Mouse (Mus musculus) urinary bladder, postnatal 14 days (tissue): Measurements from ENCODE around the gene Ngb.

ENCODE experiments used
- DNase-seq: peaks from one replicate; pipeline ENCODE4 v3.0.0; 2021; ENCODE audit warnings: low spot score

The Ngb gene

GRCm38 (mm10) chr12:87091916-87092315 is 10.4 kb downstream of the Ngb start:
- no peak for DNase-seq

GRCm38 (mm10) chr12:87089701-87090100 is 12.6 kb downstream of the Ngb start:
- DNase-seq: no peak

GRCm38 (mm10) chr12:87089255-87089654 is 13.1 kb downstream of the Ngb start:
- DNase-seq: no peak

- DNase-seq: no peak
Observed at GRCm38 (mm10) chr12:87088331-87088730, 14.0 kb downstream of the Ngb start.

DNA sequence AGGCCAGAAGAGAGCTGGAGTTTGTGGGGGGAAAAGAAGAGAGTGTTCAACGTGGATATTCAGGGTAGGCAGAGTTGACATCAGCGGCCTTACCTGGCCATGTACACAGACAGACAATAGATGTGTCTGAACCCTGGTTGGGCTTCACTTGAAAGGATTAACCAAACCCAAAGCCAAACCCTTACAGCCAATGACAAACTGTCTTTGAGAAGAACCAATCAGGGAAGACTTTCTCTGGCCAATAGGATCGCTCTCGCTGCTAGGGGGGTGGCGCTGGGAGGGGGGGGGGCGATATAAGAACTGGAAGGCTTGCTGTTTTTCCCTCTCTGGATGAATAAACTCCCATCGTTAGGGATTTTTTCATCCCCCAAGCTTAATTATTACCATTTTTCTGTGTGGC is 15.1 kb downstream of the Ngb start:
- no peak for DNase-seq

- no peak for DNase-seq
Observed at GRCm38 (mm10) chr12:87082797-87083196, 19.5 kb downstream of the Ngb start.

DNA sequence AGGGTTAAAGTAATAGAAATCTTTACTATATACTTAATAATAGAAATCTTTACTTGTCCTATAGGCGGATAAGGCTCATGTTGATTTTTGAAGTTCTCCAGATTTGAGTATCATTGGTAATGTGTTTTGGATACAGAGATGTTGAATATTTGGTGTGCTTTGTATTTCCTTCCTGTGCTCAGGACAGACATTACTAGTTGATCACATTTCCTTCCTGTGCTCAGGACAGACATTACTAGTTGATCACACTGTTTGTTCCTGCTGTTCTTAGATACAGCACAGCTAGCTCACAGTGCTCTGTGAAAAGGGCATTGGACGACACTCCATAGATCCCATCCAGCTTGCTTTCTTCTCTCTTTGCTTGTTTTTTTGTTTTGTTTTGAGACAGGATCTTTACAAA is 25.7 kb downstream of the Ngb start:
- no peak for DNase-seq

GRCm38 (mm10) chr12:87070520-87070919 is 31.8 kb downstream of the Ngb start:
- DNase-seq: no peak

DNA sequence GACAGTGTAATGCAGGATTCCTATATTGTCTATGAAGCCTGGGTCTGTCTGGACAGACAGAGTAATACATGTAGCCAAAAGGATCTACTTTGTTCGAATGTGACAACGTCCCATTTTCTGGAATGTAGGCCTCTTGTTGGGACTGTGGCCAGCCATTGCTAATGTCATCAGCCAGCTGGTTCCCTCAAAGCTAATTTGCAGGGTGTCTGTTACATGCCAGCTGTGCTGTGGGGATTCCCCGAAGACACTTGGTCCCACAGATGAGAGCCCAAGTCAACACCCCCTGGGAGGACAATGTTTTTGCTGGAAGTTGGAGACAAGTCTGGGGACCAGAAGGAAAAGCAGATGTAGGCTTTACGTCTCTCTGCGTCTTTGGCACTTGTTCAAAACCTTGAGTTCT is 35.9 kb downstream of the Ngb start:
- no peak for DNase-seq

DNA sequence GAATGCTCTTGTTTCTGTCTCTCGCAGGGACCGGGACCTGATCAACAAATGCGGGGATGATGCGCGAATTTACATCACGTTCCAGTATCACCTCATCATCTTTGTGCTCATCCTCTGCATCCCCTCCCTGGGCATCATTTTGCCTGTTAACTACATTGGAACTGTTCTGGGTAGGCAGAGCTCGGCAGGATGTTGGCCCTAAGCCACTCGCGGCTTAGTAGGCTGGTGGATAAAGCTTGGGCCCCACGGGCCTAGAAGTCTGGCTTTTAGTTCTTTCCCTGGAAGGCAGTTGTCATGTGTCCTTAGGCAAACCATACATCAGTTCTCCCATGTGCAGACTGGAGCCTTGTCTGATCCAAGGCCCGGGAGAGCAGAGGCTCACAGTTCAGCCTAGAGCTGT is 36.9 kb downstream of the Ngb start:
- no peak for DNase-seq

DNA sequence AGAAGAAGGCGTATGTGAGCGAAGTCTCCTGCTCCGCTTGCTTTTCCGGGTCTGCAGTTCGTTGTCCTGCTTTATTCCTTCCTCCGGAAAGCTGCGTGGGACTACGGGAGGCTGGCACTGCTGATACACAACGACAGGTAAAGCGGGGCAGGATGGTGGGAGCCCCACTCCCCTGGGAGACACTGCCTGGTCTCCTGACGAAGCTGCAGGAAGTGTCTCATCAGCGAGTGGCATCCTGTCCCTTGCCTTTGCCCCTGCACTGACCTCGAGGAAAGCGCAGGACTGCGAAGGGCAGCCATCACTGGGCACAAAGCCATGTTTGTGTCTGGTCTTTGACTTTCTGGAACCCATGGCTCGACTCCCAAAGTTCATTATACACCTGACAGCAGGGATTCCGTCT is 45.3 kb downstream of the Ngb start:
- DNase-seq: no peak

DNA sequence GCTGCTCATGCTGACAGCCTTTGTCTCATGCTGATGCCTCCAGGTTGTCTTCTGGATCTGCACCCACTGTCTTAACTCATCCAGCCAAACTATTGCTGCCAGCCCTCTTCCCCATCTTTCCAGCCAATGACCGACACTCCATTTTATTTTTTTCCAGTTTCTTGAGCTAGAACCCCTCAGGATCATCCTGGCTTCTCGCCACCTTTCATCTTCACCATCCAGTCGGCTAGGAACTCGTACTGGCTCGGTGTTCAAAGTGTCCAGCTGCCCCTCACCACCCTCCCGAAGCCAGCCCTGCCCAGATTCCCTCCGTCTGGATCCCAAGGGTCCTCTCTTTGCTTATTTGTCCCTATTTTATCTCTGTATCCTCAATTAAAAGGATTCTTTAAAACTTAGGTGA is 47.5 kb downstream of the Ngb start:
- DNase-seq: no peak

DNA sequence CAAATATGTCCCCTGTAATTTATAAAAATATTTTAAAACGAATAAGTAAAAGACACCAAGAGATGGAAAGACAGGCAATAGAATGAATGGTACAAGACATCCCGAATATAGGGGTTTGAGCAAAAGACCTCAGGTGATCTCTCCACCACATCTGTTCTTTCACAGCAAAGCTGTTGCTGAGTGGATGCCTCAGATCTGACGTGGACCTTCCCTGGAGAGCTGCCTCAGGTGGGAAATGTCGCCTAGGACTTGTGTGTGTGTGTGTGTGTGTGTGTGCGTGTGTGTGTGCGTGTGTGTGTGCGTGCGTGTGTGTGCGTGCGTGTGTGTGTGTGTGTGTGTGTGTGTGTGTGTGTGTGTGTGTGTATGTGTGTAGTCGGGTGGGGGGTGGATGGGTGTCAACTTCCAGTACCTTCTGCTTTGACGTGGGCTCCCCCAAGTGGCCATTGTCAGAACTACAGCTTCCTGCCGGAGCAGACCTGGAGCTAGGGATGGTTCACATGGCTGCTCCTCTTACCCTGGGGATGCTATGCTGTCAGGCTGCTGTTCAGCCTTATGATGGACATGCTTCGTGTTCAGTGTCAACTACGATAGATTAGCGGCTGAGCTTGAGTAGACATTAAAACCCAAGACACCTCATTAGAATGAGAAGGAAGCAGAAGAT is 49.5 kb downstream of the Ngb start:
- peak; percentile 83 for DNase-seq

- no peak for DNase-seq
Observed at GRCm38 (mm10) chr12:87047536-87047935, 54.8 kb downstream of the Ngb start.
